Mouse (Mus musculus): Measurements from ENCODE around the gene Eml6. TPM values are rescaled to one million over a fixed set of nuclear protein-coding genes. Genes with fewer than 3 reads are reported as not detected.
"Not testable (repeated sequence)": the region's sequence is repeated elsewhere in the genome, so short reads cannot be mapped to it uniquely, and the experiment has no call there.

Eml6 gene
- total RNA-seq, 2 experiments from 2014 or later: 30.8 to 41.4 TPM

- no peak for DNase-seq (ENCODE audit: low spot score in 2 of 2)
Observed at GRCm38 (mm10) chr11:29861040-29861439, 164.8 kb downstream of the Eml6 start.

- no peak for DNase-seq (ENCODE audit: low spot score in 2 of 2)
Observed at GRCm38 (mm10) chr11:29840606-29841227, 185.1 kb downstream of the Eml6 start.

DNA sequence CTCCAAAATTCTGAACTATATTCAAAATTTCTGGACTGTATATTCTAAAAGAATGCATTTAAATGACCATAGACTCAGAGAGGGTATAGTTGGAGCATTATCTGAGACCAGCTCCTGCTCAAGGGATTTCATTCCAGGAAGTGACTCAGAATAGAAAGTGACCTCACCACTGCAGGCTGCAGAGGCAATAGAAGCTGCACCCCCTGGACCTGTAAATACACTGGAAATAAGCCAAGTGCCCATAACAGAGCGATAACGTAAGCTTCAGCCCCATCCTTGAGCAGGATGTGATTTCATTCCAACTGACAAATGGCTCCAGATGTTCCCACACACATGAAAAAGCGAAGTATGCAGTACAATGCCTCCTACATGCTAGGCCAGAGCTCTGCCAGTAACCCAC, 186.1 kb downstream of the Eml6 start:
- DNase-seq (ENCODE audit: low spot score in 2 of 2): no peak

DNA sequence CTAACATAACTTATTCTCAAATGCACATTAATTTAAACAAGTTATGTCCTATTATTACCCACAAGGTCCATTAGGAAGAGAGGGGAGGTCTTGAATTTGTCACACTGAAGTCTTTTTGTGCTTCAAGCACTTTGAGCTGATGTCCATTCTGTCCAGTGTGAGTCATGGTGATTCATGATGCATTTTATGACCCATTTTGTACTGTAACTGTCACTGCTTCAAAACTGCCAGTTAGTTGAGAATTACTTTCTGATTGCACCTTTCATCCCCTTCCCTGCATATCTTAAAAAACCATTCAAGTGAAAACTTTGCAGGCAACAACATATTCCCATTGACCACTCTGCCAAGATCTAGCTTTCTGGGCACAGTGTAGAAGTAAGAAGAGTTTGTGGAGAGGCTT, 188.8 kb downstream of the Eml6 start:
- no peak for DNase-seq (ENCODE audit: low spot score in 2 of 2)

DNA sequence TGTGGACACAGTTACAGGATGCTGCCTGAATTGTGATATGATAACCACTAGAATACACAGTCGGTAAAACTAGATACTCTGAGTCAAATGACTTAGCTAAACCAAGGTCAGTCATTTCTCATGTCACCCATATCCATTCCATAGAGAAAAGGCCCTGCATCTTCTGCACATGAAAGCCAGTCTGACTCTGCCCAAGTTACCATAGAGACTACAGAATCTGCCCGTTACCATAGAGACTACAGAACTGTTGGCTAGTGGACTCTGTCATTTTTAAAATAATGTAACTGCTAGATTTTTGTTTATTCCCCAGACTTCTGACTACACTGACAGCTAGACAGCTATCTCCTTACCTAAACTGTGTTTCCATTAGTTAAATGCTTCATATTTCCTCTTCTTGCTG, 198.1 kb downstream of the Eml6 start:
- peak in 1 of 2 experiments; percentile 53 for DNase-seq (ENCODE audit: low spot score in 2 of 2)

DNA sequence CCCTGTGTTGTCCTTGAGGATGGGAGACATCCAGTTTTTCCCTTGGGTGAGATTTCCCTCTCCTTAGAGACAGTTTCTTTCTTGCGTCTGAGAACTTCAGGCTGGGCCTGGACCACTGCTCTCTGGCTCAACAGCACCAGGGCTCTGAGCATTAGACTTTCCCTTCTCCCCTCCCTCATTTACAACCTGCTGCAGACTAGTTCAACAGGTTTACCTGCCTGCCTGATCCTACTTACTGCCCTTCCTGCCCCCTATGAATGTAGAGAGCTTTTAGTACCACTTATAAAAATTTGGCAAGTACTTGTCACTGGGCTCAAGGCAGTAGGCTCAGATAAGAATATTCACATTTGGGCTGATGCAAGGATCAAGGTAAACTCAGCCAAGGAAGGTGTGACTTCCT, 199.8 kb downstream of the Eml6 start:
- no peak for DNase-seq (ENCODE audit: low spot score in 2 of 2)

DNA sequence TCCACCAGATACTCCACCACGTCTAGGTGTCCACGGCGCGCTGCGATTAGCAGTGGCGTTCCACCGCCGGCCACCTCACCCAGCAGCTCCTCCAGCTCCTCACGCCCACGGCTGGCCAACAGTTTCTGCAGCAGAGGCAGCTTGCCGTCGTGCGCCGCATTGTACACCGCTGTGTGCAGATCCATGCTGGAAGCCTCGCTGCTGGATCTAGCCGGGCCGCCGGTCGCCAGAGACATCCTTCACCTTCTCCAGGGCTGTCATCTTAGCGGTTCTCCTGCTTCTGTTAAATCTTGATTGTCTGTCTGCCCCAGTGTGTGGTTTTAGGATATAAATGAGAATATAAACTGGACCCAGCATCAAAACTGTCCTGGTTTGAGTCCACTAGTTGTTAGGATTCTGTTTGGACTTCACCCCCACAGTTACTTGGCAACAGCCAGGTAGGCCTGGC, 200.5 kb downstream of the Eml6 start, which contains the start of gene 4931440F15Rik:
Gene 4931440F15Rik, minus strand, starts transcription at position 398 of the 448 bp plus-strand sequence.
- DNase-seq (ENCODE audit: low spot score in 2 of 2): not testable (repeated sequence)

DNA sequence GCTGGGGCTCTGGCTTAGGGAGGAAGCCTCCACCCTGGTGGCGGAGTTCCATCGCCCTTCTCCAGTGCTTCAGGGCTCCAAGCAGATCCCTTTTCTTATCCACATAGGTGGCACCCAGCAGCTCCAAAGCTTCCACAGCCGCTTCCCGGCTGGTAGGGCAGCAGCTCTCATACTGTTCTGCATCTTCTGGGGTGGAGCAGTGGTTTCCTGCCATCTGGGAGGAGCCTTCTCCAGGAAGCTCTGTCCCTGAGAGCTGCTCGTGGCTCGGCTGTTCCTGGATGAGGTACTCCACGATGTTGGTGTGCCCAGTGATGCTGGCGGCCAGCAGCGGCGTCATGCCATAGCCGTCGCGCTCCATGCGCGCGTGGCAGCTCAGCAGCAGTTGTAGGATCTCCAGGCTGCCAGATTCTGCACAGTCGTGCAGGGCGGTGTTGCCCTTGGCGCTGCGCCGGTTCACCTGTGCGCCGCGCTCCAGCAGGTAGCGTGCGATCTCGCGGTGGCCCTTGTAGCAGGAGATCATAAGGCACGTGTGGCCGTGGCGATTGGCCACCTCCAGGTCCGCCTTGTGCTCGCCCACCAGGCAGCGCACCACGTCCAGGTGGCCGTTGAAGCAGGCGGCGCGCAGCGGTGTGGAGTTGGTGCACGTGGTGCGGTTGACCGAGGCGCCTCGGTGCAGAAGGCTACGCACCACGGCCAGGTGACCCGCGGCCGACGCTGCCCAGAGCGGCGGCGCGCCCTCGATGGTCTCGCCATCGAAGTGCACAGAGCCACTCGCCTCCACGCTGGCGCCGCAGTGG, 201.2 kb downstream of the Eml6 start:
- not testable (repeated sequence) for DNase-seq (ENCODE audit: low spot score in 2 of 2)

DNA sequence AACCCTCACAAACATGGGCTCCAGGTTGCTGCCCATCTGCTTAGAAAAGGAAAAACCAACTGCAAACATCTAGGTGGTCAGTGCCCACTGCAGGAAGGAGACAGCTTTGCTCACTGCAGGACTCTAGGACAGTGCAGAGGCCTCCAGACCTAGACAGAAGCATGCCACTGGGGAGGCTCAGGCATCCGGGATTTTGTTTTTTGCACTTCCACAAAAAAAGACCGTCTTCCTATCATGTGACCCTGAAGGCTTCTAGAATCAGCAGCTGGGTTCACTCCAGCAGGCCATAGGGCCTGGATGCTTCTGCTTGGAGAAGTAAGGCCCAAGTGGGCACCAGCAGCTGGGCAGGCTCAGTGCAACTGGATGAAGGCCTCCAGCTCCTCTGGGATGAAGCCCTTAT, 202.7 kb downstream of the Eml6 start:
- no peak for DNase-seq (ENCODE audit: low spot score in 2 of 2)

DNA sequence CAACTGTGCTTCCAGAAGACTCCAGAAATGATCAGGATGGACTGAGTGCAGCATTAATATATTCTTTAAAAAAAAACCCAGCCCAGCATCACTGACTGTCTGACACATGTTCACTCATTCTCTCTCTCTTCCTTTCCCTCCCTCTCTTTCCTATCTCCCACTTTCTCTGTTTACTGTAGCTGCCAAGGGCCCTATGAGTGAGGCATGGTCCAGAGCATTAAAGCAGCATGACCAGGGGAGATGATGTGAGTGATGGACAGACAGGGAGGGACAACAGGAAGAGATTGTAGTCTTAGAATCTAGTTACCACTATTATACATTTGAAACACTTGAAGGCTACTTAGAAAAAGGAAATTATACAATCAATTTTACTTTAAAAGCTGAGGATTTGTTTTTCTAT, 210.2 kb downstream of the Eml6 start:
- DNase-seq (ENCODE audit: low spot score in 2 of 2): no peak

DNA sequence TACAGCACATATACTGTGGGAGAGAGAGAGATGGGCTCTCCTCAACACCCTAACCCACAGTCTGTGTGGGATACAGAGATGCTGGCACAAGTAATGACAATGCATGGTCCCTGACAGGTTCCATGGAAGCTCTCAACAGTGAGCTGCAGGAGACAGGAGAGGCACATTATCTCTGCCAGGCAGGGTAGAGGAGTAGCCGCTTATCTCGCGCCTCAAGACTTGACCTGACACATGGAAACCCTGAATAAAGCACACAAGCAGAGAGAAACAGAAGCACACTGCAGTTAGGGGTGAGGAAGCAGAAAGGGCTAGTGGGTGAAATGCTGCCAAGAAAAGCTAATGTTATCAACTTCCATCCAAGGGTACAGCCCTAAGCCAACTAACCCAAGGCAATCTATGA, 210.6 kb downstream of the Eml6 start:
- DNase-seq (ENCODE audit: low spot score in 2 of 2): no peak

DNA sequence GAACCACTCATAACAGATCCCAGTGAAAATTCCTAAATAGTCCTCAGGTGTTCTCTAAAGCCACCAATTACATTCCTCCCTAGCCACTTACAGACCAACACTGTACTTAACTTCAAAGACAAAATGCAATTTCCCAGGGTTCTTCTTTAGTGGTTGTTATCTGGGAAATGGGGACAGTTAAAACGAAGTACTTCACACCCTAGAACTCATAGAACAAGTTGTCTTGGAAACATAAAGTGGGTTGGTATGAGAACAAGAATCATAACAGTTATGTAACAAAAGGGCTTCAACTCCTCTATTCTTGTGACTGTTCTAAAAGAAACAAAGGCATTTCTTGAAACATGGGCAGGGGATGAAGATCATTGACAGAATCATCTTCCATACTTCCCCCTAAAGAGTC, 212.6 kb downstream of the Eml6 start:
- no peak for DNase-seq (ENCODE audit: low spot score in 2 of 2)

DNA sequence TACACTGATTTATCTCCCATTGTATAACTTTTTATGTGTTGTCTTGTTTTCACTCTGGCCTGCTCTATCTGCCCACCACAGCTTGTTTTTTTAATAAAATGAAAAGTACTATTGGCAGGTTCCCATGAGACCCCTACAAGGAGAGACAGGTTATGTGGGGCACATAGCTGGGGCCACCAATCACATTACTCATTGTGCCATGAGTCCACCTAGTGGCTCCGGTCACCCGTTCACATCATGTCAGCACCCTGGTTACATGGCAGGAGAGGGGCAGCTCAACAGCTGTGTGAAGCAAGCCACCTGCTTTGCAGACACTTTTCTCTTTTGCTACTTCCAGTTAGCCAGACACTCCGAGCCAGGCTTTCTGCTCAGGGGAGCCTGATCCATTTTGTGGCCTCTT, 213.4 kb downstream of the Eml6 start:
- no peak for DNase-seq (ENCODE audit: low spot score in 2 of 2)

DNA sequence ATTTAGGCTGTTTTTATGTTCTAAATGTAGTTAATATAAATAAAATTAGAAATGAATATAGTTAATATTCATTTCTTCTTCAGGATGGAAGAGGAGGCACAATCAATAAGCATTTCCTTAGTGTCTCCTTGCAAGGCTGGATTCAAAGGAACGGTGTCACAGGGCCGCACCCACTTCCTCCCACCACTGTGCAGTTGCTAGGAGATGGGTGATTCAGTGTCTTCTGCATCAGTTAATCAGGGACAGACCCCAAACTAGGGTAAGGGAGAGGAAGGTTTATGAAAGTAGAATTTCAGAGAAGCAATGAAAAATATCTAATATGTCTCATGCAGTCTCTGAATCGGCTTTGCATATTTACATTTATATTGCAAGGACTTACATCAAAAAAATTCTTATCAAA, 215.5 kb downstream of the Eml6 start:
- no peak for DNase-seq (ENCODE audit: low spot score in 2 of 2)

- DNase-seq (ENCODE audit: low spot score in 2 of 2): no peak
Observed at GRCm38 (mm10) chr11:29808981-29809589, 216.7 kb downstream of the Eml6 start.

- peak in 1 of 2 experiments; percentile 40 for DNase-seq (ENCODE audit: low spot score in 2 of 2)
Observed at GRCm38 (mm10) chr11:29808173-29808980, 217.5 kb downstream of the Eml6 start.

- no peak for DNase-seq (ENCODE audit: low spot score in 2 of 2)
Observed at GRCm38 (mm10) chr11:29807325-29807724, 218.5 kb downstream of the Eml6 start.

DNA sequence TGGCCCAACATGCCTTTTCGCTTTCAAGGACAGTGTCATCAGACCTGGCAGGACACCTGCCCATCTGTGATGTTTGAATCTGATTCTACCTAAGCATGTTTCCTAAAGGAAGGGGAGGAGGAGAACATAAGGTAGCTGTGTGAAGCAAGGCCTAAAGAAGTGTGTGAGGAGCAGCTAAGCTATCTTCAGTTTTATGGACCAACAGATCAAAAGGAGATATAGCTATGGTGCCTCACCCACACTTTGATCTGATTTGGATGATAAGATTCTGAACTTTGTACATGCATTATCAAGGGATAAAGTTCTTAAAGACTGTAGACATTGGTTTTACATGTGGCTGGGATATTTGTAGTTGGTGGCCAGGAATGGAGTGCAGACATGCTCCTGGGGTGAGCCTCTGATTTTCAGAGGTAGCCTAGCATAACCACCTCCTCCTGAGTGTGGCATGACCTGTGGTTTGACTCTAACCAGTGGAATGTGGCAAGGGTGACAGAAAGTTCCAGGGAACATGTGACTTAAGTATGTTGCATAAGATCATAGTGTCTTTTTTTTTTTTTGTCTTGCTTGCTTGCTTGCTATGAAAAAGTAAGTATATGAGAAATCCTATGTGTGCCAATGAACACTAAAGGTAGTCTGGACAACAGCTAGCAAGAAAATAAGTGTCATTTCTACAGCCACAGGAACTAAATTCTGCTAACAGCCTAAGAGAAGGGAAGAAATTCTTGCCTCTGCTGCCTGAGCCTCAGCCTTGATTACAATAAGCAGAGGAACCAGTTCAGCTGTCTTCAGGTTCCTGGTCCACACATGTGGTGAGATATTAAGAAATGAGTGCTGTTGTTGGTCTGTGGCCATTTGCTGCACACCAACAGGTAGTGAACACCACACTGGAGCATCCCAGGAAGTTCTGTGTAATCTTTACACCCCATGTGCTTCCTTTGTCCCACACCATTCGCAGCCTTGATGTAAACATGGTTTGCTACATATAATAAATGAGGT, 224.1 kb downstream of the Eml6 start:
- DNase-seq (ENCODE audit: low spot score in 2 of 2): no peak

DNA sequence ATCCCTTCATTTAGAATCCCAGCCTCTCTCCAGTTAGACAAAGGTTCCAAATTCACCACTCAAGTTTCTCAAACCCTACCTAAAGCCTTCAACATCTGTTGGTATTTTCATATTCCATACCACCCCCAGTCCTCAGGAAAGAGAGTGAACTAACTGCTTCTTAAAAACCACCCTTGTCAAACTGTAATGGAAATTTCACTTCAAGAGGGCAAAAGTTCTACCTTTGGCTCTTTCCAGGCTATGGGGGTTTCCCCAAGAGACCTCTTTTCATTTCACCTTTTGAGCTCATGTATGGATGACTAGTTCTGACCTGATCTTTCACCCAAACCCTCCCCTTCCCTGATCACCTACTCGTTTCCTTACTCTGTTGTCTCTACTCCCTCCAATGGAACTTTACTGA, 226.0 kb downstream of the Eml6 start:
- DNase-seq (ENCODE audit: low spot score in 2 of 2): no peak

GRCm38 (mm10) chr11:29795106-29795505, 230.7 kb downstream of the Eml6 start:
- peak; percentile 45 to 70 for DNase-seq (ENCODE audit: low spot score in 2 of 2)

Data from layer of hippocampus, postnatal 14 days (tissue).